In genomic region chr10:88591042-88591441, GRCm38 (mm10) we compare ENCODE assay signal across 10 mouse cellular contexts. TPM values are rescaled to one million over a fixed set of nuclear protein-coding genes. Genes with fewer than 3 reads are reported as not detected.
DNase-seq lines count a peak whose midpoint lies in the region; ATAC-seq lines count a peak whose summit lies in the region.
"Had no signal": no experiment of that assay in that cellular context is flagged by ENCODE, and none has a peak within 500 bp of the region (broad histone marks: within the 10 kb centered on the region; RNA-seq: fewer than 3 reads in every experiment).

No protein-coding gene starts in this region.

- no peaks in the 10 kb centered on the region for H3K36me3 ChIP-seq in embryonic facial prominence, embryonic 14.5 days (ENCODE audit: control insufficient read depth, insufficient read depth, low read length)
- no peaks in the 10 kb centered on the region for H3K36me3 ChIP-seq in embryonic facial prominence, embryonic 10.5 days (replicated peaks)
- H3K36me3 ChIP-seq: lung, embryonic 15.5 days had no signal

- peaks cover 3% of the 10 kb centered on the region; the same call in 1 of the 2 replicates for H3K4me1 ChIP-seq in embryonic facial prominence, embryonic 14.5 days (ENCODE audit: control insufficient read depth, insufficient read depth, low read length)
- no peaks in the 10 kb centered on the region for H3K4me1 ChIP-seq in embryonic facial prominence, embryonic 10.5 days
- H3K4me1 ChIP-seq: lung, embryonic 15.5 days had no signal

- 0 out of 2 replicates have a peak overlapping the region, but pooled peaks have one; percentile 2 for H3K4me2 ChIP-seq in embryonic facial prominence, embryonic 14.5 days (ENCODE audit: low read depth, low read length)
- H3K4me2 ChIP-seq: lung, embryonic 15.5 days had no signal

- no peaks in the 10 kb centered on the region for H3K9me3 ChIP-seq in embryonic facial prominence, embryonic 14.5 days (ENCODE audit: control insufficient read depth, low read length)
- no peaks in the 10 kb centered on the region for H3K9me3 ChIP-seq in embryonic facial prominence, embryonic 10.5 days
- H3K9me3 ChIP-seq: lung, embryonic 15.5 days had no signal

- intact Hi-C loops in heart, postnatal 14 days (cut with DNase I): no loop called here

- DNase-seq in embryonic facial prominence, embryonic 14.5 days (ENCODE audit: low spot score): peak; percentile 63
- no peak for DNase-seq in embryonic facial prominence, embryonic 10.5 days (ENCODE audit: low spot score)
- peak; percentile 14 for DNase-seq in ovary, postnatal 36 days (ENCODE audit: low spot score)
- no peak for DNase-seq in ovary, adult 18-20 months (ENCODE audit: low spot score)
- DNase-seq in heart, postnatal 14 days: peak; percentile 18 to 19
- DNase-seq in testis, postnatal 10 days (ENCODE audit: low spot score): peak; percentile 53
- DNase-seq in natural killer cell, adult 2 months (ENCODE audit: low spot score in 2 of 2): no peak
- DNase-seq in embryo, embryonic 9.5 days (ENCODE audit: extremely low spot score): no peak

- no peaks in the 10 kb centered on the region for H3K27me3 ChIP-seq in embryonic facial prominence, embryonic 14.5 days (replicated peaks; ENCODE audit: control insufficient read depth, insufficient read depth, low read length)
- no peaks in the 10 kb centered on the region for H3K27me3 ChIP-seq in embryonic facial prominence, embryonic 10.5 days (replicated peaks; ENCODE audit: low read depth, poor library complexity, severe bottlenecking)
- H3K27me3 ChIP-seq: lung, embryonic 15.5 days had no signal

- H3K27ac ChIP-seq in embryonic facial prominence, embryonic 14.5 days (replicated peaks; ENCODE audit: low read depth, low read length): no peak overlapping the region
- no peak overlapping the region for H3K27ac ChIP-seq in embryonic facial prominence, embryonic 10.5 days (replicated peaks)
- H3K27ac ChIP-seq: lung, embryonic 15.5 days had no signal

- H3K4me3 ChIP-seq in embryonic facial prominence, embryonic 14.5 days (ENCODE audit: low read depth, low read length): no peak overlapping the region
- H3K4me3 ChIP-seq in embryonic facial prominence, embryonic 10.5 days: no peak overlapping the region
- H3K4me3 ChIP-seq: lung, embryonic 15.5 days had no signal

- no peak; the same call in 1 of the 2 replicates for ATAC-seq in embryonic facial prominence, embryonic 14.5 days (ENCODE audit: low read depth)

- WGBS in embryonic facial prominence, embryonic 14.5 days: 48% methylated on average over 12 of the region's 12 CpGs
- WGBS in embryonic facial prominence, embryonic 10.5 days: 76% methylated on average over 12 of the region's 12 CpGs

- no peak overlapping the region for H3K9ac ChIP-seq in embryonic facial prominence, embryonic 14.5 days (ENCODE audit: low read depth, low read length)
- H3K9ac ChIP-seq: lung, embryonic 15.5 days had no signal

RNA-seq across cellular contexts. Expression of gene Mybpc1, which starts 13.9 kb away (rescaled TPM):
- polyA plus RNA-seq in embryonic facial prominence, embryonic 14.5 days (2014; fragmentation: Nextera tagmentation; extraction: Ambion mirVana): 127 and 218 TPM in 2 replicates
- 1.2 and 2.1 TPM in 2 replicates for polyA plus RNA-seq in embryonic facial prominence, embryonic 10.5 days (2016; fragmentation: Nextera tagmentation; extraction: Ambion mirVana)
- total RNA-seq in heart, postnatal 14 days (2021): under 1 TPM; 0.19 to 0.20 TPM
- polyA plus RNA-seq: C2C12 had no signal

Comparison
In these comparisons a context has a peak if more than half of its experiments do, and no peak if none do; other contexts are left out.
1. DNase-seq: peak in embryonic facial prominence, embryonic 14.5 days (single experiment), ovary, postnatal 36 days (single experiment), heart, postnatal 14 days (2 of 2) and testis, postnatal 10 days (single experiment); none in embryonic facial prominence, embryonic 10.5 days (single experiment), ovary, adult 18-20 months (single experiment), natural killer cell, adult 2 months (0 of 2) and embryo, embryonic 9.5 days (single experiment).
2. RNA of gene Mybpc1, which starts 13.9 kb away (polyA plus RNA-seq): 127 to 218 TPM in embryonic facial prominence, embryonic 14.5 days; 1.2 to 2.1 TPM in embryonic facial prominence, embryonic 10.5 days; every median in the first group is over 10 times any median in the second.